Mouse (Mus musculus): ENCODE results near the gene Akap6. TPM values are rescaled to one million over a fixed set of nuclear protein-coding genes. Genes with fewer than 3 reads are reported as not detected.

Gene Akap6
- polyA plus RNA-seq, 1 experiment: 0.59 TPM

DNA sequence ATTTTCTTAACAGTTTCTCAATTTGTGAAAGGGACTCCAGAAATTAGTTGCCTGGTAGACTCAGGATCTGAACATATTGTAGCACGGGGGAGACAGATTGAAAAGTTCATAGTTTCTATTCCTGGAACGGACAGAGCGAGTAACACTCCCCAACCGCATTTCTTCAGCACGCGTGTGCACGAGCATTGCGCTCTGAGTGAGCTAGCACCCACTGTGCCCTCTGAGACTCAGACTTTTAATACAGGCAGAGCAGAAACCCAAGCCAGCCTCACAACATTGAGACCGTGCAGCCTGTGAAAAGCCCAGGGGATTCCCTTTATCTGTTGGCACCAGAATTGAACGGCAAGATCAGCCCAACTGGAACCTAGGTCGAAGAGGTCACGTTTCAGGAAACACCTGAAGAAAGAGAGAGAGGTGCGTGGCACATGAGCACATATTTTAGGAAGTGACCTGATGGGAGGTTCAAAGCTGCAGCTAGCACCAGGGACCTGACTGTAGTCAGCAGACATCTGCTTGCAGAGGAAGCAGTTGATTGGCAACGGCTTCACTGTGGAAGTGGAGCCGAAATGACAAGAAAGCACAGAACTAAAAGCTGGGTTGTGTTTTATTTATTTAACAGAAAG, 240.3 kb downstream of the Akap6 start:
- Histone ChIP-seq H3K4me1 (ENCODE audit: control insufficient read depth, insufficient read depth, low read length) (no peaks in the 10 kb centered on the region), H3K27me3 (ENCODE audit: control insufficient read depth, insufficient read depth, low read length) (no peaks in the 10 kb centered on the region), H3K4me3 (ENCODE audit: control insufficient read depth, low read depth, low read length) (no peak overlapping the region), H3K27ac (ENCODE audit: control insufficient read depth, insufficient read depth, low read depth, low read length) (no peak overlapping the region), H3K36me3 (ENCODE audit: control insufficient read depth, insufficient read depth, low read length) (no peaks in the 10 kb centered on the region)
- TF ChIP-seq CTCF (IDR thresholded peaks at IDR 0.05; ENCODE audit: control insufficient read depth, insufficient read depth, insufficient replicate concordance, low read depth, low read length) (no peak), POLR2A (IDR thresholded peaks at IDR 0.05; ENCODE audit: control insufficient read depth, low read depth, low read length) (no peak)

GRCm38 (mm10) chr12:52941941-52942340, 242.8 kb downstream of the Akap6 start:
- Histone ChIP-seq H3K36me3 (ENCODE audit: control insufficient read depth, insufficient read depth, low read length) (no peaks in the 10 kb centered on the region), H3K27me3 (ENCODE audit: control insufficient read depth, insufficient read depth, low read length) (no peaks in the 10 kb centered on the region), H3K4me3 (ENCODE audit: control insufficient read depth, low read depth, low read length) (no peak overlapping the region), H3K27ac (ENCODE audit: control insufficient read depth, insufficient read depth, low read depth, low read length) (no peak overlapping the region), H3K4me1 (ENCODE audit: control insufficient read depth, insufficient read depth, low read length) (no peaks in the 10 kb centered on the region)
- no peak for TF ChIP-seq CTCF (IDR thresholded peaks at IDR 0.05; ENCODE audit: control insufficient read depth, insufficient read depth, insufficient replicate concordance, low read depth, low read length)
- no peak for TF ChIP-seq POLR2A (IDR thresholded peaks at IDR 0.05; ENCODE audit: control insufficient read depth, low read depth, low read length)

DNA sequence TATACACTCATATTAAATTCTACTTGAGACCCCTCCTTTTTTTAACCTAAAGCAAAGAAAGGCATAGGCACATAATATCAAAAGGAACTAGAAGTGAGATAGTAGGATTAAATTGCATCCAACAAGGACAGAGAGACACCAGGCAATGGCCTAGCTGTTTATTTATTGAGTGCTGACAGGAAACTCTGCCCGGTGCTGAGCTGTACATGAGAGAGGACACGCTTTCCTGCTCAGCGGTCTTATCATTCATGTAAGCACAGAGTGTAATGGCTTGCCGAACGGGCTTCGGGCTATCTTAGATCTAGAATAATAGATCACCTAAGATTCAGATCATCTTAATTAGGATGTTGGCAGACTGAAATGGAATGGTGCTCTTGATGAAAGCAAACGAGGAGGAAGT, 245.1 kb downstream of the Akap6 start:
- no peak overlapping the region for H3K4me3 ChIP-seq (ENCODE audit: control insufficient read depth, low read depth, low read length)
- H3K4me1 ChIP-seq (ENCODE audit: control insufficient read depth, insufficient read depth, low read length): no peaks in the 10 kb centered on the region
- no peak for TF ChIP-seq CTCF (IDR thresholded peaks at IDR 0.05; ENCODE audit: control insufficient read depth, insufficient read depth, insufficient replicate concordance, low read depth, low read length)
- TF ChIP-seq POLR2A (IDR thresholded peaks at IDR 0.05; ENCODE audit: control insufficient read depth, low read depth, low read length): no peak
- H3K27ac ChIP-seq (ENCODE audit: control insufficient read depth, insufficient read depth, low read depth, low read length): no peak overlapping the region
- H3K27me3 ChIP-seq (ENCODE audit: control insufficient read depth, insufficient read depth, low read length): no peaks in the 10 kb centered on the region
- H3K36me3 ChIP-seq (ENCODE audit: control insufficient read depth, insufficient read depth, low read length): no peaks in the 10 kb centered on the region

- Histone ChIP-seq H3K4me3 (ENCODE audit: control insufficient read depth, low read depth, low read length) (no peak overlapping the region), H3K36me3 (ENCODE audit: control insufficient read depth, insufficient read depth, low read length) (no peaks in the 10 kb centered on the region), H3K27ac (ENCODE audit: control insufficient read depth, insufficient read depth, low read depth, low read length) (no peak overlapping the region), H3K27me3 (ENCODE audit: control insufficient read depth, insufficient read depth, low read length) (no peaks in the 10 kb centered on the region), H3K4me1 (ENCODE audit: control insufficient read depth, insufficient read depth, low read length) (no peaks in the 10 kb centered on the region)
- TF ChIP-seq POLR2A (IDR thresholded peaks at IDR 0.05; ENCODE audit: control insufficient read depth, low read depth, low read length) (no peak), CTCF (IDR thresholded peaks at IDR 0.05; ENCODE audit: control insufficient read depth, insufficient read depth, insufficient replicate concordance, low read depth, low read length) (no peak)
These were observed 245.8 kb downstream of the Akap6 start for GRCm38 (mm10) chr12:52944949-52945348.

- no peak overlapping the region for H3K4me3 ChIP-seq (ENCODE audit: control insufficient read depth, low read depth, low read length)
- H3K27ac ChIP-seq (ENCODE audit: control insufficient read depth, insufficient read depth, low read depth, low read length): no peak overlapping the region
- no peaks in the 10 kb centered on the region for H3K27me3 ChIP-seq (ENCODE audit: control insufficient read depth, insufficient read depth, low read length)
- H3K4me1 ChIP-seq (ENCODE audit: control insufficient read depth, insufficient read depth, low read length): no peaks in the 10 kb centered on the region
- no peaks in the 10 kb centered on the region for H3K36me3 ChIP-seq (ENCODE audit: control insufficient read depth, insufficient read depth, low read length)
- no peak for TF ChIP-seq CTCF (IDR thresholded peaks at IDR 0.05; ENCODE audit: control insufficient read depth, insufficient read depth, insufficient replicate concordance, low read depth, low read length)
- no peak for TF ChIP-seq POLR2A (IDR thresholded peaks at IDR 0.05; ENCODE audit: control insufficient read depth, low read depth, low read length)
These were observed 251.5 kb downstream of the Akap6 start for GRCm38 (mm10) chr12:52950660-52951059.

- H3K36me3 ChIP-seq (ENCODE audit: control insufficient read depth, insufficient read depth, low read length): no peaks in the 10 kb centered on the region
These were observed 258.4 kb downstream of the Akap6 start for GRCm38 (mm10) chr12:52957587-52957986.

DNA sequence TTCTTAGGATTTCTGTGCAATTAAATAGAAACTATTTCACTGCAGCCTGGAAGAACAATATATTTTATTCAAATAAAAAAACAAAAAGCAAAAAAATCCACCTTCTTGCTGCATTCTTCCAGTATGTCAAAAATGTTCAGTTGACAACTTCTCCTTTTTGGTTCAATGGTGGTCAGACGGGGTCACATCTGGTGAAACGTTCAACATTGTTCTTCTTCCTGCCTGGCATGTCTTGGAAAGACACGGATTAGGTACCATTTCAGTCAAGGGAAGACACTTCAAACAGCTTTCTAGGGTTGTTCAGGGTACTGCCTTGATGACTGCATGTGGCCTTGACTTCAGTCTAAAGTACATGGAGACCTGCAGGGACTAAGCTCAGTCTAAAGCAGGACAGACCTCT, 258.8 kb downstream of the Akap6 start:
- Histone ChIP-seq H3K4me3 (ENCODE audit: control insufficient read depth, low read depth, low read length) (peak overlapping the region; percentile 9; the same call in 1 of the 2 replicates), H3K27ac (ENCODE audit: control insufficient read depth, insufficient read depth, low read depth, low read length) (no peak overlapping the region), H3K4me1 (ENCODE audit: control insufficient read depth, insufficient read depth, low read length) (no peaks in the 10 kb centered on the region), H3K36me3 (ENCODE audit: control insufficient read depth, insufficient read depth, low read length) (no peaks in the 10 kb centered on the region), H3K27me3 (ENCODE audit: control insufficient read depth, insufficient read depth, low read length) (no peaks in the 10 kb centered on the region)
- TF ChIP-seq CTCF (IDR thresholded peaks at IDR 0.05; ENCODE audit: control insufficient read depth, insufficient read depth, insufficient replicate concordance, low read depth, low read length): no peak

More at GRCm38 (mm10) chr12:52957587-52957986, 258.4 kb downstream of the Akap6 start:
- H3K4me1 ChIP-seq (ENCODE audit: control insufficient read depth, insufficient read depth, low read length): no peaks in the 10 kb centered on the region
- no peak for TF ChIP-seq POLR2A (IDR thresholded peaks at IDR 0.05; ENCODE audit: control insufficient read depth, low read depth, low read length)
- no peak for TF ChIP-seq CTCF (IDR thresholded peaks at IDR 0.05; ENCODE audit: control insufficient read depth, insufficient read depth, insufficient replicate concordance, low read depth, low read length)
- H3K27me3 ChIP-seq (ENCODE audit: control insufficient read depth, insufficient read depth, low read length): no peaks in the 10 kb centered on the region
- H3K27ac ChIP-seq (ENCODE audit: control insufficient read depth, insufficient read depth, low read depth, low read length): no peak overlapping the region
- H3K4me3 ChIP-seq (ENCODE audit: control insufficient read depth, low read depth, low read length): no peak overlapping the region

Data from testis, adult 2 months (tissue).